Mouse (Mus musculus): ENCODE results near the gene Polr2f. TPM values are rescaled to one million over a fixed set of nuclear protein-coding genes. Genes with fewer than 3 reads are reported as not detected.

Polr2f gene
- 273 and 298 TPM in 2 replicates for polyA plus RNA-seq (2014; fragmentation: Nextera tagmentation; extraction: Ambion mirVana)

GRCm38 (mm10) chr15:79140866-79141565 is at the start of gene Polr2f, which contains the start of gene 1700088E04Rik:
Gene Polr2f, plus strand, starts transcription at chr15:79141009.
Gene 1700088E04Rik, minus strand, starts transcription at chr15:79141253.
- Histone ChIP-seq H3K4me1 (replicated peaks; ENCODE audit: control insufficient read depth, insufficient read depth, low read length) (peaks cover 19% of the 10 kb centered on the region), H3K9me3 (ENCODE audit: control insufficient read depth, low read length) (no peaks in the 10 kb centered on the region), H3K27me3 (ENCODE audit: control insufficient read depth, insufficient read depth, low read length) (no peaks in the 10 kb centered on the region), H3K27ac (peak within 1 kb of the TSS; percentile 36; the same call in 1 of the 2 replicates), H3K36me3 (replicated peaks; ENCODE audit: control insufficient read depth, insufficient read depth) (peaks cover 21% of the 10 kb centered on the region), H3K4me3 (replicated peaks; ENCODE audit: low read length) (peak within 1 kb of the TSS; percentile 87), H3K4me2 (replicated peaks) (peak within 1 kb of the TSS; percentile 89), H3K9ac (peak within 1 kb of the TSS; percentile 74)
- DNase-seq (ENCODE audit: low spot score) (peak; percentile 99), ATAC-seq (ENCODE audit: low FRiP score) (peak; percentile 92)
- 0% methylated on average over 57 of the region's 57 CpGs for WGBS

GRCm38 (mm10) chr15:79092284-79092683 is 48.5 kb upstream of the Polr2f start:
- Histone ChIP-seq H3K27me3 (ENCODE audit: control insufficient read depth, insufficient read depth, low read length) (no peaks in the 10 kb centered on the region), H3K9me3 (ENCODE audit: control insufficient read depth, low read length) (no peaks in the 10 kb centered on the region), H3K9ac (no peak overlapping the region), H3K4me2 (replicated peaks) (no peak overlapping the region), H3K4me1 (replicated peaks; ENCODE audit: control insufficient read depth, insufficient read depth, low read length) (no peaks in the 10 kb centered on the region), H3K36me3 (replicated peaks; ENCODE audit: control insufficient read depth, insufficient read depth) (peaks cover 88% of the 10 kb centered on the region), H3K27ac (no peak overlapping the region), H3K4me3 (replicated peaks; ENCODE audit: low read length) (no peak overlapping the region)
- DNase-seq (ENCODE audit: low spot score): no peak
- WGBS: 93% methylated on average over 6 of the region's 6 CpGs
- ATAC-seq (ENCODE audit: low FRiP score): no peak

- ATAC-seq (ENCODE audit: low FRiP score): no peak
- Histone ChIP-seq H3K4me3 (replicated peaks; ENCODE audit: low read length) (no peak overlapping the region), H3K4me1 (replicated peaks; ENCODE audit: control insufficient read depth, insufficient read depth, low read length) (no peaks in the 10 kb centered on the region), H3K4me2 (replicated peaks) (no peak overlapping the region), H3K27ac (no peak overlapping the region), H3K36me3 (replicated peaks; ENCODE audit: control insufficient read depth, insufficient read depth) (peaks cover 80% of the 10 kb centered on the region), H3K9ac (0 out of 2 replicates have a peak overlapping the region, but pooled peaks have one; percentile 2), H3K27me3 (ENCODE audit: control insufficient read depth, insufficient read depth, low read length) (no peaks in the 10 kb centered on the region), H3K9me3 (ENCODE audit: control insufficient read depth, low read length) (no peaks in the 10 kb centered on the region)
- 77% methylated on average over 7 of the region's 7 CpGs for WGBS
- DNase-seq (ENCODE audit: low spot score): no peak
Observed at GRCm38 (mm10) chr15:79093083-79093839, 47.5 kb upstream of the Polr2f start.

GRCm38 (mm10) chr15:79095483-79095882 is 45.3 kb upstream of the Polr2f start:
- no peak overlapping the region for H3K27ac ChIP-seq
- no peaks in the 10 kb centered on the region for H3K4me1 ChIP-seq (replicated peaks; ENCODE audit: control insufficient read depth, insufficient read depth, low read length)
- H3K36me3 ChIP-seq (replicated peaks; ENCODE audit: control insufficient read depth, insufficient read depth): peaks cover 58% of the 10 kb centered on the region
- H3K4me2 ChIP-seq (replicated peaks): no peak overlapping the region
- DNase-seq (ENCODE audit: low spot score) (no peak), ATAC-seq (ENCODE audit: low FRiP score) (no peak)
- WGBS: 83% methylated on average over 5 of the region's 5 CpGs
- H3K9ac ChIP-seq: no peak overlapping the region
- H3K9me3 ChIP-seq (ENCODE audit: control insufficient read depth, low read length): no peaks in the 10 kb centered on the region
- H3K27me3 ChIP-seq (ENCODE audit: control insufficient read depth, insufficient read depth, low read length): no peaks in the 10 kb centered on the region
- no peak overlapping the region for H3K4me3 ChIP-seq (replicated peaks; ENCODE audit: low read length)

- Histone ChIP-seq H3K4me3 (replicated peaks; ENCODE audit: low read length) (no peak overlapping the region), H3K4me2 (replicated peaks) (no peak overlapping the region), H3K27ac (no peak overlapping the region), H3K36me3 (replicated peaks; ENCODE audit: control insufficient read depth, insufficient read depth) (peaks cover 47% of the 10 kb centered on the region), H3K9me3 (ENCODE audit: control insufficient read depth, low read length) (no peaks in the 10 kb centered on the region), H3K4me1 (replicated peaks; ENCODE audit: control insufficient read depth, insufficient read depth, low read length) (no peaks in the 10 kb centered on the region), H3K27me3 (ENCODE audit: control insufficient read depth, insufficient read depth, low read length) (no peaks in the 10 kb centered on the region), H3K9ac (no peak overlapping the region)
- WGBS: 86% methylated on average over 3 of the region's 3 CpGs
- DNase-seq (ENCODE audit: low spot score): no peak
- ATAC-seq (ENCODE audit: low FRiP score): no peak
Observed at GRCm38 (mm10) chr15:79096556-79096955, 44.3 kb upstream of the Polr2f start.

- Histone ChIP-seq H3K36me3 (replicated peaks; ENCODE audit: control insufficient read depth, insufficient read depth) (peaks cover 41% of the 10 kb centered on the region), H3K9me3 (ENCODE audit: control insufficient read depth, low read length) (no peaks in the 10 kb centered on the region), H3K4me1 (replicated peaks; ENCODE audit: control insufficient read depth, insufficient read depth, low read length) (no peaks in the 10 kb centered on the region), H3K9ac (no peak overlapping the region), H3K4me2 (replicated peaks) (no peak overlapping the region), H3K4me3 (replicated peaks; ENCODE audit: low read length) (no peak overlapping the region), H3K27me3 (ENCODE audit: control insufficient read depth, insufficient read depth, low read length) (no peaks in the 10 kb centered on the region), H3K27ac (no peak overlapping the region)
- ATAC-seq (ENCODE audit: low FRiP score): no peak
- no peak for DNase-seq (ENCODE audit: low spot score)
- WGBS: 53% methylated on average over 2 of the region's 2 CpGs
Observed at GRCm38 (mm10) chr15:79097135-79097534, 43.7 kb upstream of the Polr2f start.

GRCm38 (mm10) chr15:79097611-79098025 is 43.2 kb upstream of the Polr2f start:
- Histone ChIP-seq H3K4me2 (replicated peaks) (no peak overlapping the region), H3K4me1 (replicated peaks; ENCODE audit: control insufficient read depth, insufficient read depth, low read length) (no peaks in the 10 kb centered on the region), H3K4me3 (replicated peaks; ENCODE audit: low read length) (no peak overlapping the region), H3K27ac (no peak overlapping the region), H3K9me3 (ENCODE audit: control insufficient read depth, low read length) (no peaks in the 10 kb centered on the region), H3K27me3 (ENCODE audit: control insufficient read depth, insufficient read depth, low read length) (no peaks in the 10 kb centered on the region), H3K36me3 (replicated peaks; ENCODE audit: control insufficient read depth, insufficient read depth) (peaks cover 37% of the 10 kb centered on the region), H3K9ac (no peak overlapping the region)
- ATAC-seq (ENCODE audit: low FRiP score) (no peak), DNase-seq (ENCODE audit: low spot score) (no peak)
- 56% methylated on average over 6 of the region's 6 CpGs for WGBS

GRCm38 (mm10) chr15:79098220-79098619 is 42.6 kb upstream of the Polr2f start:
- no peak overlapping the region for H3K27ac ChIP-seq
- H3K27me3 ChIP-seq (ENCODE audit: control insufficient read depth, insufficient read depth, low read length): no peaks in the 10 kb centered on the region
- DNase-seq (ENCODE audit: low spot score) (no peak), ATAC-seq (ENCODE audit: low FRiP score) (no peak)
- WGBS: 70% methylated on average over 5 of the region's 5 CpGs
- peaks cover 31% of the 10 kb centered on the region for H3K36me3 ChIP-seq (replicated peaks; ENCODE audit: control insufficient read depth, insufficient read depth)
- H3K4me3 ChIP-seq (replicated peaks; ENCODE audit: low read length): no peak overlapping the region
- H3K4me2 ChIP-seq (replicated peaks): no peak overlapping the region
- H3K4me1 ChIP-seq (replicated peaks; ENCODE audit: control insufficient read depth, insufficient read depth, low read length): no peaks in the 10 kb centered on the region
- no peaks in the 10 kb centered on the region for H3K9me3 ChIP-seq (ENCODE audit: control insufficient read depth, low read length)
- H3K9ac ChIP-seq: no peak overlapping the region

GRCm38 (mm10) chr15:79098868-79099267 is 41.9 kb upstream of the Polr2f start:
- no peak overlapping the region for H3K9ac ChIP-seq
- ATAC-seq (ENCODE audit: low FRiP score) (no peak), DNase-seq (ENCODE audit: low spot score) (no peak)
- no peaks in the 10 kb centered on the region for H3K4me1 ChIP-seq (replicated peaks; ENCODE audit: control insufficient read depth, insufficient read depth, low read length)
- H3K36me3 ChIP-seq (replicated peaks; ENCODE audit: control insufficient read depth, insufficient read depth): peaks cover 24% of the 10 kb centered on the region
- no peak overlapping the region for H3K4me2 ChIP-seq (replicated peaks)
- H3K4me3 ChIP-seq (replicated peaks; ENCODE audit: low read length): no peak overlapping the region
- H3K27ac ChIP-seq: 0 out of 2 replicates have a peak overlapping the region, but pooled peaks have one; percentile 7
- WGBS: 55% methylated on average over 7 of the region's 7 CpGs
- no peaks in the 10 kb centered on the region for H3K9me3 ChIP-seq (ENCODE audit: control insufficient read depth, low read length)
- no peaks in the 10 kb centered on the region for H3K27me3 ChIP-seq (ENCODE audit: control insufficient read depth, insufficient read depth, low read length)

All from hindbrain, embryonic 14.5 days (tissue).